Mouse (Mus musculus): ENCODE measurements around the gene Ttc27. TPM values are rescaled to one million over a fixed set of nuclear protein-coding genes. Genes with fewer than 3 reads are reported as not detected.
A peak's percentile ranks its signal among the peaks of the same experiment; 100 is the strongest.

The Ttc27 gene
- polyA plus RNA-seq, 1 experiment from 2014 or later: 25.6 TPM

- H3K9me3 ChIP-seq (ENCODE audit: low read depth, low read length): no peaks in the 10 kb centered on the region
- DNase-seq (no peak), ATAC-seq (ENCODE audit: insufficient read depth) (no peak)
- 0 out of 2 replicates have a peak, but pooled peaks cover 6% of the 10 kb centered on the region for H3K4me1 ChIP-seq (ENCODE audit: insufficient read depth)
- H3K27ac ChIP-seq (ENCODE audit: low read depth): no peak overlapping the region
- 79% methylated on average over 4 of the region's 4 CpGs for WGBS
- H3K4me2 ChIP-seq: no peak overlapping the region
- no peak overlapping the region for H3K4me3 ChIP-seq (ENCODE audit: low read depth, low read length)
- no peak for TF ChIP-seq CTCF (IDR thresholded peaks at IDR 0.05; ENCODE audit: low read depth)
- H3K9ac ChIP-seq: no peak overlapping the region
- 0 out of 2 replicates have a peak, but pooled peaks cover 6% of the 10 kb centered on the region for H3K36me3 ChIP-seq (ENCODE audit: insufficient read depth)
- no peaks in the 10 kb centered on the region for H3K27me3 ChIP-seq (ENCODE audit: insufficient read depth, low read length)
These were observed 33.5 kb downstream of the Ttc27 start for GRCm38 (mm10) chr17:74751026-74751425.

DNA sequence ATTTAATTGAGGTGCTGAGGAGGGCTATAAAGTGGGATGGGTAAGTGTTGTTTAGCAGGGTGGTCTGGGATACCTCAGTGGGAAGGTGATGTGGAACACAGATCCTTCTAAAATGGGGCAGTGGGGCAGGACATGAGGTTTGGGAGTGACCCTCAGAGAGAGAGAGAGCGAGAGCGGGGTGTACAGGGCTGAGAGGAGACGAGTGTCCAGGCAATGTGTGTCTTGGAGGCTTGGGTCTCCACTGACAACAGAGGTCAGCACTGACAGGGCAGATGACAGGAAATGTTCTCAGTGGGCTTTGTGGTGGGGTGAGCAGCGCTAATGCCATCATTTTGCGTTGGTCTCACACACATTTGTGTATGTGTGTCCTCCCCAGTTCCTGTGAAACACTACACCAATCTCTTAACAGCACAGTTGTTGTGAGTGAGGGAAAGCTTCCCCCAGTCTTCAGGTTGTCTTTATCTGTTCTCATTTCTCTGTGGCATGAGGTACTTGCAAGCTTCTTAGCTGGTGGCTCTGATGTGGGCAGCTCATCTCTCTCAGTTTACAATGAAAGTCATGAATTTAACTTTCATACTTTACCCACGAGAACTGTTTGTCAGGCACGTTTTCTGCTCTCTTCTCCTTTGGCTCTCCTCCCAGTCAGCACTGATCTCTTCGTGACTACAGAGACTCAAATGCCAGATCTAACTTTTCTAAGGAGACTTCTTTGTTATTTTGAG, 35.5 kb downstream of the Ttc27 start:
- H3K27me3 ChIP-seq (ENCODE audit: insufficient read depth, low read length): no peaks in the 10 kb centered on the region
- peak overlapping the region; percentile 54; the same call in 1 of the 2 replicates for H3K27ac ChIP-seq (ENCODE audit: low read depth)
- no peaks in the 10 kb centered on the region for H3K9me3 ChIP-seq (ENCODE audit: low read depth, low read length)
- H3K4me3 ChIP-seq (ENCODE audit: low read depth, low read length): no peak overlapping the region
- 47% methylated on average over 8 of the region's 8 CpGs for WGBS
- no peak overlapping the region for H3K9ac ChIP-seq
- 0 out of 2 replicates have a peak, but pooled peaks cover 6% of the 10 kb centered on the region for H3K36me3 ChIP-seq (ENCODE audit: insufficient read depth)
- ATAC-seq (ENCODE audit: insufficient read depth) (peak; percentile 62; the same call in 1 of the 2 replicates), DNase-seq (peak; percentile 59)
- no peak for TF ChIP-seq CTCF (IDR thresholded peaks at IDR 0.05; ENCODE audit: low read depth)
- H3K4me2 ChIP-seq: no peak overlapping the region
- H3K4me1 ChIP-seq (ENCODE audit: insufficient read depth): 0 out of 2 replicates have a peak, but pooled peaks cover 6% of the 10 kb centered on the region

- peak overlapping the region; percentile 21; the same call in 1 of the 2 replicates for H3K27ac ChIP-seq (ENCODE audit: low read depth)
- H3K36me3 ChIP-seq (ENCODE audit: insufficient read depth): 0 out of 2 replicates have a peak, but pooled peaks cover 6% of the 10 kb centered on the region
- peak; percentile 85 for ATAC-seq (ENCODE audit: insufficient read depth)
- WGBS: 34% methylated on average over 5 of the region's 5 CpGs
- TF ChIP-seq CTCF (IDR thresholded peaks at IDR 0.05; ENCODE audit: low read depth): no peak
- H3K4me1 ChIP-seq (ENCODE audit: insufficient read depth): 0 out of 2 replicates have a peak, but pooled peaks cover 6% of the 10 kb centered on the region
- H3K4me3 ChIP-seq (ENCODE audit: low read depth, low read length): no peak overlapping the region
- DNase-seq: peak; percentile 68
- no peaks in the 10 kb centered on the region for H3K27me3 ChIP-seq (ENCODE audit: insufficient read depth, low read length)
- H3K4me2 ChIP-seq: no peak overlapping the region
- H3K9ac ChIP-seq: no peak overlapping the region
- H3K9me3 ChIP-seq (ENCODE audit: low read depth, low read length): no peaks in the 10 kb centered on the region
These were observed 36.1 kb downstream of the Ttc27 start for GRCm38 (mm10) chr17:74753628-74754104.

GRCm38 (mm10) chr17:74754369-74755118, 37.0 kb downstream of the Ttc27 start:
- no peak for TF ChIP-seq CTCF (IDR thresholded peaks at IDR 0.05; ENCODE audit: low read depth)
- Histone ChIP-seq H3K9ac (no peak overlapping the region), H3K9me3 (ENCODE audit: low read depth, low read length) (no peaks in the 10 kb centered on the region), H3K36me3 (ENCODE audit: insufficient read depth) (0 out of 2 replicates have a peak, but pooled peaks cover 6% of the 10 kb centered on the region), H3K4me2 (no peak overlapping the region), H3K27me3 (ENCODE audit: insufficient read depth, low read length) (no peaks in the 10 kb centered on the region), H3K4me1 (ENCODE audit: insufficient read depth) (0 out of 2 replicates have a peak, but pooled peaks cover 6% of the 10 kb centered on the region), H3K27ac (ENCODE audit: low read depth) (no peak overlapping the region), H3K4me3 (ENCODE audit: low read depth, low read length) (no peak overlapping the region)
- no peak for ATAC-seq (ENCODE audit: insufficient read depth)
- WGBS: 91% methylated on average over 11 of the region's 11 CpGs
- no peak for DNase-seq

DNA sequence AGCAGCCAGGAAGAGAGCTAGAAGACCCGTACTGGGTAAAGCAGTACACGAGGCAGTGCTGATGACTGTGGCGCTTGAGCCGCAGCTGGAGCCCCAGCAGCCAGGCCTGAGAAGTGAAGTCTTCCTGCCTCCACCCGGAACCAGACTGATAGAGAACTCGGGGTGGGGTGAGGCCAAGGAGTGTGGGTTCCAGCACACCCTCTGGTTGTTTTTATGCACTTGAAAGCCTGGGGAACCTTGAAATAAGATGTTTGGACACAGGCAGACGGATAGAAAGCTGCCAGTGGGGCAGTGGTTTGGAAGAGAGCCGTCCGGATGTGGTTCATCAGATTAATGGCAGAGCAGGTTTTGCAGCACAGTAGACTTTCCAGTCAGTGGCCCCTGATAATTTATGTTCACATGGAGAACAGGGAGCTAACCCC, 51.9 kb downstream of the Ttc27 start:
- 64% methylated on average over 9 of the region's 9 CpGs for WGBS
- ATAC-seq (ENCODE audit: insufficient read depth): no peak
- Histone ChIP-seq H3K36me3 (ENCODE audit: insufficient read depth) (0 out of 2 replicates have a peak, but pooled peaks cover 6% of the 10 kb centered on the region), H3K4me2 (no peak overlapping the region), H3K9me3 (ENCODE audit: low read depth, low read length) (no peaks in the 10 kb centered on the region), H3K4me1 (ENCODE audit: insufficient read depth) (no peaks in the 10 kb centered on the region), H3K4me3 (ENCODE audit: low read depth, low read length) (no peak overlapping the region), H3K27me3 (ENCODE audit: insufficient read depth, low read length) (no peaks in the 10 kb centered on the region), H3K9ac (no peak overlapping the region), H3K27ac (ENCODE audit: low read depth) (no peak overlapping the region)
- DNase-seq: no peak
- TF ChIP-seq CTCF (IDR thresholded peaks at IDR 0.05; ENCODE audit: low read depth): no peak

GRCm38 (mm10) chr17:74772364-74772763, 54.8 kb downstream of the Ttc27 start:
- DNase-seq (no peak), ATAC-seq (ENCODE audit: insufficient read depth) (no peak)
- H3K9ac ChIP-seq: no peak overlapping the region
- H3K4me3 ChIP-seq (ENCODE audit: low read depth, low read length): no peak overlapping the region
- no peak overlapping the region for H3K27ac ChIP-seq (ENCODE audit: low read depth)
- WGBS: 90% methylated on average over 4 of the region's 4 CpGs
- H3K36me3 ChIP-seq (ENCODE audit: insufficient read depth): 0 out of 2 replicates have a peak, but pooled peaks cover 6% of the 10 kb centered on the region
- H3K27me3 ChIP-seq (ENCODE audit: insufficient read depth, low read length): no peaks in the 10 kb centered on the region
- H3K4me2 ChIP-seq: no peak overlapping the region
- H3K9me3 ChIP-seq (ENCODE audit: low read depth, low read length): no peaks in the 10 kb centered on the region
- TF ChIP-seq CTCF (IDR thresholded peaks at IDR 0.05; ENCODE audit: low read depth): no peak
- no peaks in the 10 kb centered on the region for H3K4me1 ChIP-seq (ENCODE audit: insufficient read depth)

DNA sequence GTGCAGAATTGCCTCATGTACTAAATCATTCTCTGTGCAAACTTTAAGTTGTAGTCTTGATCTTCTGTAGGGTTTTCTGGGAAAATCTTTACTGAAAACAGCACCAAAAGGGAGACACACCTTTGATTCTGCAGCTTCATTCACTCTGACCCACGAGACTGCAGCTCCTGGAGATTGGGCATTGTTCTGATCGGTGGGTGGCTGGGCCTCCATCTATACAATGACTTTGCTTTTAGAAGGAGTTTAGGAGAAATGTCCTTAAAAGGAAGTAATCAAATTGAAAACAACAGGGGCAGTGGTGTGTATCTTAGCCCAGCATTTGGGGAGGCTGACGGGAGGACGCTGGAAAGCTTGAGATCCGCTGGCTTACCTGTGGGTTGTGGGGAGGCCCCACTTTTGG, 56.0 kb downstream of the Ttc27 start:
- no peak overlapping the region for H3K27ac ChIP-seq (ENCODE audit: low read depth)
- ATAC-seq (ENCODE audit: insufficient read depth): no peak
- H3K4me3 ChIP-seq (ENCODE audit: low read depth, low read length): no peak overlapping the region

More for the DNA sequence above, 56.0 kb downstream of the Ttc27 start:
- DNase-seq: no peak
- Histone ChIP-seq H3K27me3 (ENCODE audit: insufficient read depth, low read length) (no peaks in the 10 kb centered on the region), H3K4me2 (no peak overlapping the region), H3K9ac (no peak overlapping the region), H3K4me1 (ENCODE audit: insufficient read depth) (no peaks in the 10 kb centered on the region), H3K36me3 (ENCODE audit: insufficient read depth) (0 out of 2 replicates have a peak, but pooled peaks cover 6% of the 10 kb centered on the region), H3K9me3 (ENCODE audit: low read depth, low read length) (no peaks in the 10 kb centered on the region)
- TF ChIP-seq CTCF (IDR thresholded peaks at IDR 0.05; ENCODE audit: low read depth): no peak
- 75% methylated on average over 5 of the region's 5 CpGs for WGBS
